Mouse (Mus musculus) hindbrain, embryonic 11.5 days (tissue): ENCODE measurements around the gene Fhad1. TPM values are rescaled to one million over a fixed set of nuclear protein-coding genes. Genes with fewer than 3 reads are reported as not detected.
"Not testable (repeated sequence)": the region's sequence is repeated elsewhere in the genome, so short reads cannot be mapped to it uniquely, and the experiment has no call there.

Source experiments
- ATAC-seq: fragments of 200-750 bp; cut with Nextera tagmentation; 2 replicates; pipeline ENCODE4 v1.8.0; 2017; ENCODE audit warnings: mild to moderate bottlenecking, moderate TSS enrichment, moderate library complexity; ENCODE audit not compliant: low FRiP score
- DNase-seq: peaks from one replicate; pipeline ENCODE4 v3.0.0-alpha.2; 2015; ENCODE audit warnings: low spot score
- H3K27ac ChIP-seq: fragments of 300-500 bp; sonication (generic); 2 replicates; pipeline ENCODE4 v1.5.1; 2014; ENCODE audit warnings: mild to moderate bottlenecking, low read depth, low read length
- H3K27me3 ChIP-seq: fragments of 300-500 bp; sonication (generic); 2 replicates; pipeline ENCODE4 v1.6.1; 2014; ENCODE audit warnings: mild to moderate bottlenecking, low read length, moderate library complexity, mixed read lengths; ENCODE audit not compliant: control insufficient read depth, insufficient read depth
- H3K36me3 ChIP-seq: fragments of 300-500 bp; sonication (generic); 2 replicates; pipeline ENCODE4 v1.6.1; 2014; ENCODE audit warnings: mild to moderate bottlenecking, low read length, moderate library complexity, mixed read lengths; ENCODE audit not compliant: control insufficient read depth, insufficient read depth
- H3K4me1 ChIP-seq: fragments of 300-500 bp; sonication (generic); replicated peaks from 2 replicates; pipeline ENCODE4 v1.6.1; 2014; ENCODE audit warnings: low read length, mixed read lengths; ENCODE audit not compliant: control insufficient read depth, insufficient read depth
- H3K4me2 ChIP-seq: fragments of 300-500 bp; sonication (generic); replicated peaks from 2 replicates; pipeline ENCODE4 v1.6.1; 2014; ENCODE audit warnings: mild to moderate bottlenecking, low read depth, low read length
- H3K4me3 ChIP-seq: fragments of 300-500 bp; sonication (generic); 2 replicates; pipeline ENCODE4 v1.5.1; 2014; ENCODE audit warnings: low read depth, low read length
- H3K9ac ChIP-seq: fragments of 300-500 bp; sonication (generic); 2 replicates; pipeline ENCODE4 v1.6.1; 2014; ENCODE audit warnings: low read depth, low read length
- H3K9me3 ChIP-seq: fragments of 300-500 bp; sonication (generic); 2 replicates; pipeline ENCODE4 v1.6.1; 2016; ENCODE audit warnings: low read length; ENCODE audit not compliant: control insufficient read depth
- WGBS: fragments of 180-500 bp; shearing (Covaris S2); extraction: QIAGEN DNeasy Blood & Tissue Kit; methylation state at CpG from one replicate; pipeline ENCODE4 v1.1.7; 2014; 5-methylcytosine and 5-hydroxymethylcytosine counted together
- polyA plus RNA-seq: library from polyadenylated mRNA; unstranded; fragments of >200 nt; fragmentation: Nextera tagmentation; extraction: Ambion mirVana; gene quantifications from 2 replicates; pipeline ENCODE4 v1.2.1, GENCODE M21; 2014

Gene Fhad1
- polyA plus RNA-seq, 1 experiment from 2014 or later, result 3.5 TPM

DNA sequence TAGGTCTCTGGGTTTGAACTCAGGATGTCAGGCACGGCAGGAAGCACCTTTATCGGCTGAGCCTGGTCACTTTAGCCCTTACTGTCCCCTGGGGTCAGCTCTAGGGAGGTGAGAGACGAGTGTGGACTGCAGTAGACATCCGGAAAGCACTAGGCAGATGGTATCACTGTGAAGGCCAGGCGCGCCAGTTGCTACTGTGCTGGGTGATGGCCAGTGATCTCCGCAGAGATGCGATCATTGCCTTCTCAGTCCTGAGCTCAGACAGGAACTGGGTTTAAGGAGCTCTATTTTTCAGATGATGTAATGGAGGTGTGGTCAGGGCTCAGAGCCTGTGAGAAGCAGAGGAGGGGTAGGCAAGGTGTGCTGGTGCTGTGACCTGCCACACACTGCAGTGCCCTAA lies 40.7 kb upstream of the Fhad1 start:
- Histone ChIP-seq H3K27me3 (no peaks in the 10 kb centered on the region), H3K27ac (no peak overlapping the region), H3K4me2 (no peak overlapping the region), H3K9ac (no peak overlapping the region), H3K36me3 (no peaks in the 10 kb centered on the region), H3K4me1 (no peaks in the 10 kb centered on the region), H3K9me3 (no peaks in the 10 kb centered on the region), H3K4me3 (no peak overlapping the region)
- 84% methylated on average over 8 of the region's 8 CpGs for WGBS
- ATAC-seq, result no peak
- no peak for DNase-seq

DNA sequence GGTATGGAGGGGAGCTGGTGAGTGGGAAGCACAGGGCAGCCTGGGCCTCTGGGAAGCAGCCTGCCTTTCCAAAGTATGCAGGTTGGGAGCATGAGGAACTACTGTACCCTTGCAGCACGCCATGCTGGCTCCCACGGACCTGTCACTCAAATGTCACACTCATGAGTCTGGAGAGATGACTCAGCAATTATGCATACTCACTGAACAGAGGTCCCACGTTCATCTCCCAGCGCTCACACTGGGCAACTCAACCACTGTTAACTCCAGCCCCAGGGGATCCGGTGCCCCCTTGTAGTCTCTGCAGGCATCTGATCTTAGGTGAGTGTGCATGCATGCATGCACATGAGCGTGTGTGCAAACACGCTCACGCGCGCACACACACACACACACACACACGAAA lies 39.7 kb upstream of the Fhad1 start:
- DNase-seq, result no peak
- Histone ChIP-seq H3K4me1 (no peaks in the 10 kb centered on the region), H3K27ac (no peak overlapping the region), H3K4me2 (no peak overlapping the region), H3K9ac (no peak overlapping the region), H3K9me3 (no peaks in the 10 kb centered on the region), H3K4me3 (no peak overlapping the region), H3K27me3 (no peaks in the 10 kb centered on the region), H3K36me3 (no peaks in the 10 kb centered on the region)
- ATAC-seq, result no peak
- 90% methylated on average over 11 of the region's 11 CpGs for WGBS

DNA sequence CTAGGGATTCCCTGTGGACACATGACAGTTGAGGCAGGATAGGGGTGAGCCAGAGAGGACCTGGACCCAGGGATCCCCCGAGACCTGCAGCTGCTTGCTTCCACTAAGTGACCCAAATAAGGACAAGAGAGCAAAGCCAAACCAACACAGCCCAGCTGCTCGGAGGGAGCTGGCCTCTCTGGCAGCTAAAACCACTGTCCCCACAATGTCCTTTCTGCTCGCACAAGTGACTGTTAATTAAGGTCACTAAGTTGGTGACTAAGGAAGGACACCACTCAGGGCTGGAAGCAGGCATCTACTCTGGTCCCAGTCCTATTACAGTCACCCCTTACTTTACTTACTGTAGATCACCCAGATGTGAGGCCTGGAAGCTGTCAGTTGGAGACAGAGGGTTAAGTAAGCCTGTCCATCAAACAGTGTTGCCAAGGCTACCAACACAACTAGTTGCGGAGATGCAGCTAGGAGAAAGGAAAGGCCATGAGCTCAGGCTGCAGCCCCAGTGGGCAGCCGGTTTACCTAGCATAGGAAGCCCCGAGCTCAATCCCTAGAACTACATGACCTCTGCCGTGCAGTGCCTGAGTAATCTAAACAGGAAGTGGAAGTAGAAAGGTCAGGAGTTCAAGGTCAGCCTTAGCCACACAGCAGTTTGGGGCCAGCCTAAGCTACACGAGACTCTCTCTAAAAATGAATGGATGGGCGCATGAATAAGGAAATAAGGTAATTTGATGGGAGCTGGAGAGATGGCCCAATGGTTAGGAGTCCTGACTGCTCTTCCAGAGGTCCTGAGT lies 39.0 kb upstream of the Fhad1 start:
- H3K9ac ChIP-seq, result no peak overlapping the region
- H3K27ac ChIP-seq, result no peak overlapping the region
- 50% methylated on average over 9 of the region's 9 CpGs for WGBS
- no peak overlapping the region for H3K4me2 ChIP-seq
- H3K27me3 ChIP-seq, result no peaks in the 10 kb centered on the region
- H3K36me3 ChIP-seq, result no peaks in the 10 kb centered on the region
- no peak overlapping the region for H3K4me3 ChIP-seq
- DNase-seq, result no peak
- H3K4me1 ChIP-seq, result no peaks in the 10 kb centered on the region
- no peak for ATAC-seq
- no peaks in the 10 kb centered on the region for H3K9me3 ChIP-seq

DNA sequence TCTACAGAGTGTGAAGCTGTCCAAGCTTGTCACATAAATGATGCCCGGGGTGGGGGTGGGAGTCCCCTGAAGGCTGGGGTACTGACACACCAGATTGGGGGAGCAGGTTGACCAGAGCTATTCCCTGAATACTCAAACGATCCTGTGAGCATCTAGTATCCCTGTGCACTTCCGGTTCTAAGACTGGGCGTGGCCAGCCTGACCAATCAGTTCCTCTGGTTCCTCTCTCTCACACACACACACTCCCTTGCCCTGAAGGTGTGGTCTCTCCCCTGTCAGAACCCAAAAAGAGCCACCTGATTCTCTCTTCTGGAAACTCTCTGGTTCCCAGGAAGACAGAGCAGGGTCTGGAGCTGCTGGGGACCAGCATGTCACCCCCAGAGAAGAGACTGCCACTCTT lies 38.4 kb upstream of the Fhad1 start:
- ATAC-seq (no peak), DNase-seq (no peak)
- Histone ChIP-seq H3K36me3 (no peaks in the 10 kb centered on the region), H3K4me1 (no peaks in the 10 kb centered on the region), H3K27ac (no peak overlapping the region), H3K4me3 (no peak overlapping the region), H3K4me2 (no peak overlapping the region), H3K27me3 (no peaks in the 10 kb centered on the region), H3K9ac (no peak overlapping the region), H3K9me3 (no peaks in the 10 kb centered on the region)
- 71% methylated on average over 4 of the region's 4 CpGs for WGBS

DNA sequence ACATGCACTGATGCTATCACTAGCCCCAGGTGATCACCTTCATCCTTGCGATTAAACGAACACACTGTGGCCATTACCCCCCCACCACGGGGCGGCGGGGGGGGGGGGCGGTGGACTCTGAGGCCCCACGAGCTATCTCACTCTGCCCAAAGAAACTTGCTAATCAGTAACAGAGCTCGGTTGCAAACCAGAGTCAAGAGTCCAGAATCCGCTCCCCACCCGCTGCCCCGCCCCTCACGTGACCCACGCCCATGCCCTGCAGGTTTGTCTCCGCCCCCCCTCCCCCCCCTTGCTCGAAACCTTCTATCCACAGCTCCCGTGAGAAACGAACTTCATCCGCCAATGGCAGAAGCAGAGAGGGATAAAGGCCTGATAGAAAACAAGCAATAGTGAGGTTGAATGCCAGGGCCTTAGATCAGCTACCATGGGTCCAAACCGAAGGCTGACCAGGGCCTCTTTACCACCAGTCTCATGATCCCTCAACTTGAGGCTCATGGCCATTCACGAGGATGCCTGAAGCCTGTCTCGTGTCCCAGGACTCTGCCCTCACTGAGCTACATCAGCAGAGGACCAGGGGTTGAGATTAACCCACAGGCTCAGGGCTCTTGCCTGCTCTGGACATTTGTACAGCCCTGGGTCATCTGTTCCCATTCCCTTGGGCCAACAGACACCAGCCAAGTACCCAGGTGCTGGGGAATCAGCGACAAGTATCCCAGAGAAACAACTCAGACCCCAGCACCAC lies 37.7 kb upstream of the Fhad1 start:
- H3K36me3 ChIP-seq, result no peaks in the 10 kb centered on the region
- H3K4me1 ChIP-seq, result no peaks in the 10 kb centered on the region
- H3K4me2 ChIP-seq, result no peak overlapping the region
- H3K9ac ChIP-seq, result no peak overlapping the region
- DNase-seq, result no peak
- no peak for ATAC-seq
- H3K27me3 ChIP-seq, result no peaks in the 10 kb centered on the region
- H3K9me3 ChIP-seq, result no peaks in the 10 kb centered on the region
- 53% methylated on average over 19 of the region's 22 CpGs for WGBS
- no peak overlapping the region for H3K4me3 ChIP-seq
- no peak overlapping the region for H3K27ac ChIP-seq

DNA sequence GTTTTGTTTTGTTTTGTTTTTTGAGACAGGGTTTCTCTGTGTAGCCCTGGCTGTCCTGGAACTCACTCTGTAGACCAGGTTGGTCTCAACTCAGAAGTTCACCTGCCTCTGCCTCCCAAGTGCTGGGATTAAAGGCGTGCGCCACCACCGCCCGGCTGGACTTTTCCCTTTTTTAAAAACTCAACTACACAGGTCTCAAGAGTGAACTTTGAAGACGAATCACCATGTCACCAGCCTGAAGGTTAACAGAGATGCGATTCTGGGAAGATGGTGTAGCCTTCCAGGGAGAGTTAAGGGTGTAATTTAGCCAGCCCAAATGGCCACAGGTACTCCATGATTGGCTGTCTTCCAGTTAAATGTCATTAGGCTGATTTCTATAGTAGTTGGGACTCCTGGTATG lies 37.0 kb upstream of the Fhad1 start:
- H3K27me3 ChIP-seq, H3K4me2 ChIP-seq, H3K36me3 ChIP-seq, ATAC-seq, H3K9ac ChIP-seq, H3K4me1 ChIP-seq, H3K27ac ChIP-seq, H3K9me3 ChIP-seq, DNase-seq, H3K4me3 ChIP-seq: not testable (repeated sequence)
- 93% methylated on average over 6 of the region's 6 CpGs for WGBS

DNA sequence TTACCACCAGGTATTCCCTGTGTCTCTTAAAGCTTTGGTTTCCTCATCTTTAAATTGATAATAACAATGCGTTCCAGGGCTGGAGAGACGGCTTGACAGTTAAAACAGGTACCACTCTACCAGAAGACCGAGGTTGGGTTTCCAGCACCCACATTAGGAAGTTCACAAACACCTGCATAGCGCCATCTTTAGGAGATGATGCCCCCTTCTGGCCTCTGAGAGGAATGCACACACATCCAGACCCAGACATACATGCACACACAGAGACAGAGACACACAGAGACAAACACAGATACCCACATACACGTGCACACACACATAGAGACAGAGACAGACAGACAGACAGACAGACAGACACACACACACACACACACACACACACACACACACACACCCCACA lies 35.1 kb upstream of the Fhad1 start:
- no peak overlapping the region for H3K4me3 ChIP-seq
- 94% methylated on average over 5 of the region's 5 CpGs for WGBS
- no peak overlapping the region for H3K4me2 ChIP-seq
- H3K27ac ChIP-seq, result no peak overlapping the region
- no peaks in the 10 kb centered on the region for H3K4me1 ChIP-seq
- ATAC-seq (no peak), DNase-seq (no peak)
- H3K9ac ChIP-seq, result no peak overlapping the region
- no peaks in the 10 kb centered on the region for H3K27me3 ChIP-seq
- H3K9me3 ChIP-seq, result no peaks in the 10 kb centered on the region
- H3K36me3 ChIP-seq, result no peaks in the 10 kb centered on the region

DNA sequence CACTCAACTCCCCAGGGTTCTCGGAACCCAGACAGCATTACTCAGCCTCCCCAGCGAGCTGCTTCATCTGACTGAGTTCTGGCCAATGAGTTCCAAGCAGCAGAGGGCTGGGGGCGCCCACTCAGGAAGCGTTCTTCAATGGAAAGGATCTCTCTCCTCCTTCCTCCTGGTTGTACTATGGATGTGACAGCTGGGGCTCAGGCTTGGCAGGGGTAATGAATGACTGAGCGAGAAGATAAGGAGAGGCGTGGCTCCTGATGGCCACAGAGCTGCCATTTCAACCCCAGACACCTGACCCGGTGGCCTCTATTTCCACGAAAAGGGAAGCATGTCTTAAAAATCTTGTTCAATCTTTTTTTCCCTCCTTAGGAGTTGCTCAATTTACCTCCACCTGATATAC lies 33.5 kb upstream of the Fhad1 start:
- Histone ChIP-seq H3K4me1 (no peaks in the 10 kb centered on the region), H3K27ac (no peak overlapping the region), H3K4me3 (no peak overlapping the region), H3K36me3 (no peaks in the 10 kb centered on the region), H3K27me3 (no peaks in the 10 kb centered on the region), H3K9me3 (no peaks in the 10 kb centered on the region), H3K9ac (no peak overlapping the region), H3K4me2 (no peak overlapping the region)
- ATAC-seq (no peak), DNase-seq (no peak)
- 73% methylated on average over 8 of the region's 8 CpGs for WGBS

DNA sequence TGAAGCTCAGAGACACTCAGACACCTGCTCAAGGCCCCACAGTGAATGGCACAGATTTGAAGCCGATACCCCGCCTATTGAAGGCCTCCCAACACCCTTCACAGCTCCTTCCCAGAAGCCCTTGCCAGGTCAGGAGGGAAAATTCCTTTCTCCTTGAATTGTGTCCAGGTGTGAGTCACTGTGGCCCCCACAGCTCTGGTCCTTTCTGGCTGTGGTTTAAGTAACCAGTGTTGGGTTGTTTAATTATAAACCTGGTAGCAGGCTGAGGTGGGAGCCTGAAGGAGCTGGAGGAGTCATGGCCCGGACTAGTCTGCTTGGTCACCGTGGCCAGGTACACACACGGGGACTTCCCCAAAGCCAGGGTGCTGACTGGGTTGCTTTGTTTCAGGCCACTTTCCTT lies 32.1 kb upstream of the Fhad1 start:
- Histone ChIP-seq H3K36me3 (no peaks in the 10 kb centered on the region), H3K9ac (no peak overlapping the region), H3K4me3 (no peak overlapping the region), H3K4me2 (no peak overlapping the region), H3K9me3 (no peaks in the 10 kb centered on the region), H3K4me1 (no peaks in the 10 kb centered on the region), H3K27ac (no peak overlapping the region), H3K27me3 (no peaks in the 10 kb centered on the region)
- ATAC-seq (no peak), DNase-seq (no peak)
- WGBS, result 93% methylated on average over 5 of the region's 5 CpGs
